11 mouse cellular contexts compared by ENCODE assay signal in the genomic region with DNA sequence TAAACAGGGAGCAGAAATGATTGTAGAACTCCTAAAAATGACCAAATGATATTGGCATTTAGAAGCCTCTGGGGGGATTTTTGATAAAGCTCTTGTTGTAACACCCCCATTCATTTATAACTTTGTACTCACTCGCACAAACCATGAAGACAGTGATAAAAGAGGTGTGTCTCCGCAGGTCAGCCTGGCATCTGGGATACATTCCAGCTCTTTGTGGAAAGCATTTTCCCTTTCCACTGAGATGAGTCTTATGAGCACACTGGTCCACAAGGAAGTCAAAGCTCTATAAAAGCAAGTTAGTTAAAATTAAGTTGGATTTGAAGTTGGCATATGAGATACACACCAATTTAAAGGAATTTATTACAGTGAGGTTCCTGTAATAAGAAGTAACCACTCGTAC.
"Had no signal": no experiment of that assay in that cellular context is flagged by ENCODE, and none has a peak within 500 bp of the region (broad histone marks: within the 10 kb centered on the region; RNA-seq: fewer than 3 reads in every experiment).

No protein-coding gene starts in this region.

- DNase-seq: right cerebral cortex, adult 18-20 months; right cerebral cortex, postnatal 14 days; right cerebral cortex, postnatal 25 days; right cerebral cortex, postnatal 4 days; spleen, adult 18-20 months; thymus, adult 18-20 months; thymus, adult 2 months; thymus, postnatal 14 days; thymus, postnatal 25 days; thymus, postnatal 36 days; thymus, postnatal 4 days had no signal
